Mouse (Mus musculus): ENCODE measurements around the gene Olfr960. TPM values are rescaled to one million over a fixed set of nuclear protein-coding genes. Genes with fewer than 3 reads are reported as not detected.

Gene Olfr960
- polyA plus RNA-seq, 1 experiment from 2014 or later: not detected

GRCm38 (mm10) chr9:39654756-39655396 lies 33.7 kb downstream of the Olfr960 start:
- H3K4me1 ChIP-seq (ENCODE audit: control insufficient read depth in 2 of 2, insufficient read depth in 2 of 2, low read length in 2 of 2): no peaks in the 10 kb centered on the region
- no peak overlapping the region for H3K4me2 ChIP-seq (ENCODE audit: low read length)
- no peak overlapping the region for H3K4me3 ChIP-seq (ENCODE audit: control insufficient read depth in 1 of 2, insufficient read depth in 1 of 2, low read depth in 1 of 2, low read length in 2 of 2)
- no peaks in the 10 kb centered on the region for H3K27me3 ChIP-seq (ENCODE audit: control insufficient read depth, insufficient read depth, low read length)
- H3K9me3 ChIP-seq (ENCODE audit: control insufficient read depth, low read length): no peaks in the 10 kb centered on the region
- ATAC-seq (ENCODE audit: insufficient number of reproducible peaks, insufficient read depth, low FRiP score, low read depth): no peak
- no peak overlapping the region for H3K9ac ChIP-seq (ENCODE audit: low read length)
- WGBS: 63% methylated on average over 6 of the region's 6 CpGs
- no peak overlapping the region for H3K27ac ChIP-seq (replicated peaks in 1 of 2; ENCODE audit: control insufficient read depth in 1 of 2, insufficient read depth in 1 of 2, low read depth in 2 of 2, low read length in 2 of 2)
- H3K36me3 ChIP-seq (ENCODE audit: control insufficient read depth, insufficient read depth, low read length): no peaks in the 10 kb centered on the region

- no peak within 1 kb of the TSS for H3K4me2 ChIP-seq (ENCODE audit: low read length)
- H3K36me3 ChIP-seq (ENCODE audit: control insufficient read depth, insufficient read depth, low read length): no peaks in the 10 kb centered on the region
- H3K4me3 ChIP-seq (ENCODE audit: control insufficient read depth in 1 of 2, insufficient read depth in 1 of 2, low read depth in 1 of 2, low read length in 2 of 2): no peak within 1 kb of the TSS
- no peaks in the 10 kb centered on the region for H3K4me1 ChIP-seq (ENCODE audit: control insufficient read depth in 2 of 2, insufficient read depth in 2 of 2, low read length in 2 of 2)
- peaks cover 6% of the 10 kb centered on the region; the same call in 1 of the 2 replicates for H3K9me3 ChIP-seq (ENCODE audit: control insufficient read depth, low read length)
- H3K9ac ChIP-seq (ENCODE audit: low read length): no peak within 1 kb of the TSS
- H3K27ac ChIP-seq (replicated peaks in 1 of 2; ENCODE audit: control insufficient read depth in 1 of 2, insufficient read depth in 1 of 2, low read depth in 2 of 2, low read length in 2 of 2): no peak within 1 kb of the TSS
- H3K27me3 ChIP-seq (ENCODE audit: control insufficient read depth, insufficient read depth, low read length): no peaks in the 10 kb centered on the region
- ATAC-seq (ENCODE audit: insufficient number of reproducible peaks, insufficient read depth, low FRiP score, low read depth): no peak
- whole genome bisulfite sequencing: 86% methylated on average over 1 of the region's 1 CpGs
Measured at GRCm38 (mm10) chr9:39666905-39667304, 45.7 kb downstream of the Olfr960 start, which contains the start of gene Olfr963. TSS of gene Olfr963 (plus strand) at chr9:39667205.

- no peak for ATAC-seq (ENCODE audit: insufficient number of reproducible peaks, insufficient read depth, low FRiP score, low read depth)
Measured at GRCm38 (mm10) chr9:39669723-39670122, 48.5 kb downstream of the Olfr960 start.

More at GRCm38 (mm10) chr9:39669723-39670122, 48.5 kb downstream of the Olfr960 start:
- peaks cover under 1% of the 10 kb centered on the region; the same call in 1 of the 2 replicates for H3K9me3 ChIP-seq (ENCODE audit: control insufficient read depth, low read length)
- H3K4me3 ChIP-seq (ENCODE audit: control insufficient read depth in 1 of 2, insufficient read depth in 1 of 2, low read depth in 1 of 2, low read length in 2 of 2): no peak overlapping the region
- H3K36me3 ChIP-seq (ENCODE audit: control insufficient read depth, insufficient read depth, low read length): no peaks in the 10 kb centered on the region
- no peak overlapping the region for H3K27ac ChIP-seq (replicated peaks in 1 of 2; ENCODE audit: control insufficient read depth in 1 of 2, insufficient read depth in 1 of 2, low read depth in 2 of 2, low read length in 2 of 2)
- H3K9ac ChIP-seq (ENCODE audit: low read length): no peak overlapping the region
- H3K4me2 ChIP-seq (ENCODE audit: low read length): no peak overlapping the region
- 73% methylated on average over 2 of the region's 2 CpGs for WGBS
- H3K27me3 ChIP-seq (ENCODE audit: control insufficient read depth, insufficient read depth, low read length): no peaks in the 10 kb centered on the region
- H3K4me1 ChIP-seq (ENCODE audit: control insufficient read depth in 2 of 2, insufficient read depth in 2 of 2, low read length in 2 of 2): no peaks in the 10 kb centered on the region

Other genes with a start within 250 kb of the Olfr960 start
- not detected in 2 replicates for gene Olfr951, start 234.0 kb upstream of the Olfr960 start, polyA plus RNA-seq (2014; fragmentation: Nextera tagmentation; extraction: Ambion mirVana)
- not detected in 2 replicates for gene Olfr952, start 194.2 kb upstream of the Olfr960 start, polyA plus RNA-seq (2014; fragmentation: Nextera tagmentation; extraction: Ambion mirVana)
- gene Olfr954, start 164.7 kb upstream of the Olfr960 start, polyA plus RNA-seq (2014; fragmentation: Nextera tagmentation; extraction: Ambion mirVana): not detected in 2 replicates
- gene Olfr955, start 149.4 kb upstream of the Olfr960 start, polyA plus RNA-seq (2014; fragmentation: Nextera tagmentation; extraction: Ambion mirVana): not detected in 2 replicates
- gene Olfr44, start 127.4 kb upstream of the Olfr960 start, polyA plus RNA-seq (2014; fragmentation: Nextera tagmentation; extraction: Ambion mirVana): not detected in 2 replicates
- not detected in 2 replicates for gene Olfr957, start 105.6 kb upstream of the Olfr960 start, polyA plus RNA-seq (2014; fragmentation: Nextera tagmentation; extraction: Ambion mirVana)
- gene Olfr958, start 67.3 kb upstream of the Olfr960 start, polyA plus RNA-seq (2014; fragmentation: Nextera tagmentation; extraction: Ambion mirVana): not detected in 2 replicates
- gene Olfr959, start 45.8 kb upstream of the Olfr960 start, polyA plus RNA-seq (2014; fragmentation: Nextera tagmentation; extraction: Ambion mirVana): not detected in 2 replicates
- 9.2 and 9.6 TPM in 2 replicates for gene AW551984, start 17.0 kb upstream of the Olfr960 start, polyA plus RNA-seq (2014; fragmentation: Nextera tagmentation; extraction: Ambion mirVana)
- not detected in 2 replicates for gene Olfr148, start 10.7 kb upstream of the Olfr960 start, polyA plus RNA-seq (2014; fragmentation: Nextera tagmentation; extraction: Ambion mirVana)
- gene Olfr961, start 23.7 kb downstream of the Olfr960 start, polyA plus RNA-seq (2014; fragmentation: Nextera tagmentation; extraction: Ambion mirVana): not detected in 2 replicates
- gene Olfr963, start 45.8 kb downstream of the Olfr960 start, polyA plus RNA-seq (2014; fragmentation: Nextera tagmentation; extraction: Ambion mirVana): not detected in 2 replicates
- not detected in 2 replicates for gene Olfr149, start 85.7 kb downstream of the Olfr960 start, polyA plus RNA-seq (2014; fragmentation: Nextera tagmentation; extraction: Ambion mirVana)
- not detected in 2 replicates for gene Olfr965, start 90.0 kb downstream of the Olfr960 start, polyA plus RNA-seq (2014; fragmentation: Nextera tagmentation; extraction: Ambion mirVana)
- not detected in 2 replicates for gene Olfr150, start 109.6 kb downstream of the Olfr960 start, polyA plus RNA-seq (2014; fragmentation: Nextera tagmentation; extraction: Ambion mirVana)
- gene Olfr967, start 124.9 kb downstream of the Olfr960 start, polyA plus RNA-seq (2014; fragmentation: Nextera tagmentation; extraction: Ambion mirVana): not detected in 2 replicates
- gene Olfr968, start 161.9 kb downstream of the Olfr960 start, polyA plus RNA-seq (2014; fragmentation: Nextera tagmentation; extraction: Ambion mirVana): not detected in 2 replicates
- not detected in 2 replicates for gene Olfr969, start 169.6 kb downstream of the Olfr960 start, polyA plus RNA-seq (2014; fragmentation: Nextera tagmentation; extraction: Ambion mirVana)
- gene Olfr970, start 187.5 kb downstream of the Olfr960 start, polyA plus RNA-seq (2014; fragmentation: Nextera tagmentation; extraction: Ambion mirVana): not detected in 2 replicates
- not detected in 2 replicates for gene Olfr971, start 215.5 kb downstream of the Olfr960 start, polyA plus RNA-seq (2014; fragmentation: Nextera tagmentation; extraction: Ambion mirVana)
- gene Olfr972, start 245.0 kb downstream of the Olfr960 start, polyA plus RNA-seq (2014; fragmentation: Nextera tagmentation; extraction: Ambion mirVana): not detected in 2 replicates

Data from heart, embryonic 14.5 days (tissue).